Mouse (Mus musculus) forelimb bud, embryonic 11.5 days (tissue): ENCODE results near the gene Adamts6.

ENCODE experiments used
- DNase-seq: peaks from one replicate; pipeline ENCODE4 v3.0.0-alpha.2; 2012; ENCODE audit warnings: low read depth, low spot score

The Adamts6 gene

DNA sequence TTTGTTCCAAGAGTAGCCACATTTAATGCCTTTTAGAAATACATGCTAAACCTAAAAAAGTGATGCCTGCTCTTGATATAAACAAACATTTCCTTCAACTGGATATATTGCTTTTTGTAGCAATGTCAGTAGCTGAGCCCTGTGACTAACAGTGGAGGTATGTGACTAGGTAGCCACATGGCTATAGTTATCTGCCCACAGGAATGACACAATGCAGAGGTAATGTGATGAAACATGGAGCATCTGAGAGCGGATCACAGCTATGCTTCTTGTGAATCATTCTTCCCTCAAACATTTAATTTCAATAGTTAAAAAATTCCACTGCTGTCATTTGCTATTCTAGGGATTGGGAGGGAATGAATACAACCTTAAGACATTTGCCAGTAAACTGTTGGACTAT, 172.7 kb downstream of the Adamts6 start:
- no peak for DNase-seq

DNA sequence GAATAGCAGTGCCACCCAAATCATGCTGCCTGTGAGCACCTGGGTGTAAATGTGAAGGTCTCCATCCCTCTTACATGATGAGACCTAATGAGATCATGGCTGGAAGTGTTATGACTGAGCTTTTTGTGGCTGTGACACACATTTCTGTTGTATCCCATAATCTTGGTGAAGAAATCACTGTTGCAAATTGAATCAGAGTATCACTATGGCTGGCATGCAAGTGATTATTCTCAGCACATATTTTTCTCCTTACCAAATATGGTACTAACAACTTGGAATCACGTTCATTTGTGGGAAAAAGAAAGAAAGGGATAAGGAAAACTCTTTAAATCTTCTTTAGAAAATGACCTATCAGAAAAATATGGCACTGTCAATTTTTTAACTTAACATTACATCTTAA, 180.4 kb downstream of the Adamts6 start:
- no peak for DNase-seq

DNA sequence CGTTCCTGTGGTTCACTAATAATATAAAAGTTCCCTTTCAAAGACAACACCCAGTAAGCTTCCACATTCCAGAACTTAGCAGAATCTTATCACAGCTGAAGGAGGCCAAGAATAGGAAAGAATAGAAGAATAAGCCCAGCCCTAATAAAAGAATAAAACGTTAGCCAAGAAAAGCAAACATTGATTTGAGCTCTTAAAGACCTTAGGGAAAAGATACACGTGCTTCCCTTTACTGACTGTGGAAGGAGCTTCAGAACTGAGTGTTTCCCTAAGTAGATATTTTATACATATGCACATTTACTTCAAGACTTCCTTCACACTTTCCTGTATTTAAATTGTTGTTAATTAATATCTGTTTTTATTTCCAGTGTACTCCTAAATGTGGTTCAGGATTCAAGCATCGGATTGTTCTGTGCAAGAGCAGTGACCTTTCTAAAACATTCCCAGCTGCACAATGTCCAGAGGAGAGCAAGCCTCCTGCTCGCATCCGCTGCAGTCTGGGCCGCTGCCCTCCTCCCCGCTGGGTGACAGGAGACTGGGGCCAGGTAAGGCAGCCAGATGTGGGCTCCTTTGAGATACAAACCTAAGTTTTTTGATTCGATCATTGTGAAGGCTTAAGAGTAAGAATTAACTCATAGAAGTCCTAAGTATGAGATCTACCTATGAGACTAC, 188.8 kb downstream of the Adamts6 start:
- DNase-seq, result no peak

DNA sequence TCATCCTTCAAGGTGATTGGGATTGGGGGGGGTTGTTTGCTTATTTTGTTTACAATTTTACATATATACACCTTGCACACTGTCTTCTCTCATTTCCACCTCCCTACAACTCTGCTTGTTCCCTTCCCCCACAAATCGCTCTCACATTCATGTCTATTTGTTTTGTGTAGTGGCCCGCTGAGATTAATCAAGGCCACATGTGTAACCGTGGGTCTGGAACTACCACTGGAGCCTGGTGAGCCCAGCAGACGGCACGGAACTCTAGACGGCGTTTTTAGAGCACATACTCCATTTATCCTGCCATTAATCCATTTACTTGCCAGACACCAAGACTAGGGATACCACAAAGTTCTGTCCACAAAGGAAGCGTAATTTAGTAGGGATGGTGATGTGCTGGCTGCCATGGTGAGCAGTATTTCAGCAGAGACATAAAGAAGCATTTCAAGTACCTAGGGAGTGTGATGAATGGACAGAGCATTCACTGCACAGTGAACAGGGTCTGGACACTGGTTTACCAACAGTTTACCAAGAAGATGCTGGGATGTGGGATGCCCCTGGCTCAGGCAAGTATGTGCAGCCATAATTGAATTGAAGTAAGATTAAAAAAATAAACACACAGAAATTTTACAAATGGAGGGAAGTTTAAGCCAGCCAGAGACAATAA, 194.9 kb downstream of the Adamts6 start:
- peak; percentile 69 for DNase-seq

DNA sequence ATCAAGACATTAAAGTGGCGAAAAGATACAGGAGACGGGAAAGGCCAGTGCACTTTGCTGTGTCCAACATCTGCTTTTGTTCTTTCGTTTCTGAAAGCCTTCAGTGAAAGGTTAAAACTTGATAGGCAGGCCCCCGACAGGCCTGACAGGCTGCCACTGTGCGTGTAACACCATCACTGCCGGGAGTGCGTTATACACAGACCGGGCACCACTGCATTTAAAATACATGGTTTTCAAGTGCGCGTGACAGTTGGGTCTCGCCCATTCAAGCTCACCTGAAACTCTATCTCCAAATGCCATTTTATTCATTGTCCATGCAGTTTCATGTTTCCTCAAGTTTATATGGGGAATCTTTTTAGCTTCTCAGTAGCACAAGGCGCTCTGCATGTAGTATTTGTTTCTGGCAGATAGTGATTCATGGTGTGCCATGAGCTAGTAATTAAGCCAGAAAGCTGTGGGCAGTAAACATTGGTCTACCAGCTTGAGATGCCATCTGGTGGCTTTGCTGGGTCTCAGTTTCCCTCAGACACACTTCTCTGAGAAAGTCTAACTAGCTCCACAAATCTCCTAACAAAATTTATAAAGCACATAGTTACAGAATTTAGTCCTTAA, 195.6 kb downstream of the Adamts6 start:
- DNase-seq, result peak; percentile 13

DNA sequence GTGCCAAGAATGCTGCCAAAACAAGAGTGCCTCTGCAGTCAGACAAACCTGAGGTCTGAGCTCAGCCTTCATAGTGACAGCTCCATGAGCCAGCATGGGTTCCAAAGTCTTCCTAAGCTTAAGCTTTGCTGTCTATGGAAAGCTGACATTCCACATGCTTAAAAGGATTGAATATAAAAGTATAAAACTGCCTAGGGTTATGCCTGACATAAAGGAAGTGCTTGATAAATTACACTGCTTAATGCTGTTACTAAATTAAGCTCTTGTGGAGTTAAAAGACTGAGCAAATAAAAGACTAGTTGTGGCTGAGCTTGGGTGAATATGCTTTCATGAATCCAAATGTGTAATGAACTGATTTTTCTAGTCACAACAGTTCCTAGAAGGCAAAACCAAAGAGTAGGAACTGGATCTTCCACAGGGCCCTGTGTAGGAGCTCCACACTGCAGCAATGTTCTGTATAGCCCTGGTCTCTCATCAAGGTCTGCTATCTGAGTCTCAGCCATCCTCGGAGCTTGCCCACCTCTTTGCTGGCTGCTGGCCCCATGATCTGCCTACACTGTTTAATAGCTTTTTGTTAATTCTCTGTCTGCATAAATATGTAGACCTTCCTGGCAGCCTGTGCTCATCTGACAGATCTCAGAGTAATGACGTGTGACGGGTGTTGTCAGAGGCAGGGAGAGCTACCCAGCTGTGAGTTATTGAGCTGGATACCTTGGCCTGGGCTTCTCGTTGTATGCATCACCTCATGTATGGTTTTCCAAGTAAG, 203.6 kb downstream of the Adamts6 start:
- no peak for DNase-seq

DNA sequence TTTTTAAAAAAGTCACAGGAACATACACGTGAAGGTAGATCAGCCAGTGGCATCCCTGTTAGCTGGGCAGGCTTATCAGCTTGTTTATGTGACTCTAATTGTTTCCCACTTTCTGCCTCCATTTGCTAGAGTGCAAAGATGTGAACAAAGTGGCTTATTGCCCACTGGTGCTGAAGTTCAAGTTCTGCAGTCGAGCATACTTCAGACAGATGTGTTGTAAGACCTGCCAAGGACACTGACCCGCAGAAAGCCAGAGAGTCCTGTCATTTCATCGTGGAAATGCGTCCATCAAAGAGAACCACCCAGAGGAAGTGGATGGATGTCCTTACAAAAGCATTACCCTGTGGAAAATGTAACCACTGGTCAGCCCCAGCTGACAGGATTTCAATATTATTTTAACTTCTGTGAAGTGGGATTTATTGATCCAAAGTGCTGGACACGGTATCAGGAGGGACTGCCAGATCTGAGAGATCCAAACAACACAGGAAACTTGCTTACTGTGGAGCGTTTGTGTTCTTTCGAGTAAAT, 205.9 kb downstream of the Adamts6 start:
- DNase-seq, result no peak

DNA sequence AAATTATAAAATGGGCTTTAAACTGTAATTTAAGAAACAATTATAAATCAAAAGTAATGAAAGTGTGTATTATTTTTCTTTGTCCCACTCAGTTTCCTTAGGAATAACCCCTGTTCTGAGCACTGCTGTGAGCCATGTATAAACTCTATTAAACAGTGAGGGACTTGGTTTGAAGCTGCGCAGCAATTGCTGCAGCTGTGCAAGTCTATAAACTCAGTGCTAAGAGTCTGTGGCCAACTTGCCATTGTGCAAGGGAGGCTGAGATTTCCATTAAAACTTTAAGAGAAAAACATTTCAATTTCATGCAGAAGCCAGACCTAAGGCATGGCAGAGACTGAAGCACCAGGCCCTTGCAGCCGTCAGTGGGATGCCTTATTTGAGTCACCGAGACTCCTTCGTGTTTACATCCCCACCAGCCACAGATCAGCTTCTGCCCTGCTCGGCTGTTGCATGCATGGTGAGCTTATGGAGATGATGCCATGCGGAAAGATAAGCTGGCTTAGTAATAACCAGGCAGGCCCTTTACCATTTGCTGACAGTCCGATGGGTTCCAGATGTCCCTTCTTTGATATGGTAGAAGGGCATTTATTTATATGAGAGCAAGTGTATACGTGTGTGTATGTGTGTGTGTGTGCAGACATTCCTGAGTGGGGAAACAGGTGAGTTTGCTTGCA, 206.7 kb downstream of the Adamts6 start:
- peak; percentile 36 for DNase-seq

DNA sequence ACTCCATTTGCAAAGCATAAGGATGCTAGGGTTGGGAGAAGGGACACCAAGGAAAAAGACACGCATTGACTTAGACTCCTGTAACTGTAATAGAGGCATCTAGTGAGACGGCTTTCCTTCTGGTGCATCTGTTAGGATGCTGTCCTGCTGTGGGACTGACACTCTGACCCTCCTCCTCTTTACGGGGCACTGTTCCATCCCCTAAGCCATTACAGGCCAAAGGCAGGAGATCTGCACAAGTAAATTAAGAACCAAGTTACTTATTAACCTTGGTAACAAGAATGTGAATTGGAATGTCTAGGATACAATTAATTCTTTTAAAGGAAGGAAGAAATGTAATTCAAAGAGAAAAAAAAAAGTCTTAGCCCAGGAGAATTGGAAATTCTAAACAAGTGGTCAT, 210.0 kb downstream of the Adamts6 start:
- no peak for DNase-seq

DNA sequence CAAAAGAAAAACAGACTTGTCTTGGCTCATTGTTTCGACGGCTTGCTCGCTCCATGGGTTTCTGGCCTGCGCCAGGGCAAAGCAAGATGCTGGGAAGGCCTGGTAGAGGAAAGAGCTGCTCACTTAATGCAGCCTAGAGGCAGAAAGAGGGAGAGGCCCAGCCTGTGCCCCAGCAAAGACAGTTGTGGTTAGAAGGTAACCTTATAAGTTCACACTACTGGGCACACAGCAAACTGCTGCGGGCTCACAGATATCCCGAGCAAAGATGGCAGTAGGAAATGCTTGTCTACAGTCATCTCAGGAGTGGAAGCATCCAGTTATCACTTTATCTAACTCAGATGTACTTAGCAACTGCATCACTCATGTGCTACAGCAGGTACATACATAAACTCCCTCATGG, 211.0 kb downstream of the Adamts6 start:
- no peak for DNase-seq

DNA sequence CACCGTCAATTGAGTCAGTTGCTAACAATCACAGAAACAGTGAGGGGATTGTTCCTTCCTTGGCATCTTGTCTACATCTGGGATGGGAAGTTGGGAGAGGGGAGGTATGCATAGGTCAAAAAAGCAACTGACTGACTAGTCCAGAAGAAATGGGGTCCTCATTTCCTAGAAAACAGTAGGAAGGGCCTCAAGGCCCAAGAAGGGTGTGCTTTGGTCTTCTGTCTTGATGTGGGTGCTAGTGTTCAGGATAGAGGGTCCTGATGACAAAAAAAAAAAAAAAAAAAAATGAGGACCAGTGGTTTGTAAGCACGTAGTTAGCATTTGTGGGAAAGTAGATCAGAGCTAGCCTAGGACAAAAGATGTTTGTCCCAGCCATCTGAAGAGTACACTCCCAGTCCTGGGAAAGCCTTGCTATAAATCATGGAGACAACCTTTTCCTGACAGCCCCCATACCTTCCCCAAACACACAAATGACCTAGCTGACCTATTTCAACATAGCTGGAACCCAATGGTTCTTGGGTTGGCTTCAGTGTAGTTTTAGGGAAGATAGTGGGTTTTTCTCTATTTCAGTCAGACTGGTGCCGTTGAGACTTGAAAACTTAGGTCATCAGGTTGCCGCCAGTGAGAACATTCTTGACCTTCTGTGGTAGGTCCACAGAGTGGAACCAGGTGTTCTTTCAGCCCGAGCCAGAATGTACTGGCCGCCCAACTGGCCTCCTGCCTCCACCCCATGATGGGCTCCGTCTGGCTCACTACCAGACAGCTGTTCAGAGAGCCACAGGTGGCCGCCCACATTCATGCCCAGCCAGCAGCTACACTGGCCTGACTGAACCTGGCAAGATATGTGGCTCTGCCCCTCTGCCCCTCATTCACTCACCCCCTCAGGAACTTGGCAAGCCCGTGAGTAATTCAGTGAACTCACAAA, 211.7 kb downstream of the Adamts6 start:
- DNase-seq, result no peak

DNA sequence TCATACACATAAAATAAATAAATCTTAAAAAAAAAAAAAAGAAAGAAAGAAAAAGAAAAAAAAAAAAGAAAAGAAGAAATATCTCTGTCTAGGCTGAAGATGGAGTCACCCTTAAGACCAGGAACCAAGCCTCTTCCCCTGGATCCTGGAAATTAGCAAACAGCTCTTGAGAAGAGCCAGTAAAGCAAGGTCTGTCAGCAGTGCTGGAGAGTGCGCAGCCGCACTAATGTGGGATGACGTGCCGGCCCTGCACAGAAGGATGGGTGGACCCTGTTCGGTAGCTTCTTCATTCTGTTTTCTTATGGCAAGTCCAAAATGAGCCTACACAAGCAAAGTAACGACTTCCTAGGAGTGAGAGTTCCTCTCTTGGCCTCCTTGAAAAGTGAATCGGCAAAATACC, 214.8 kb downstream of the Adamts6 start:
- no peak for DNase-seq

DNA sequence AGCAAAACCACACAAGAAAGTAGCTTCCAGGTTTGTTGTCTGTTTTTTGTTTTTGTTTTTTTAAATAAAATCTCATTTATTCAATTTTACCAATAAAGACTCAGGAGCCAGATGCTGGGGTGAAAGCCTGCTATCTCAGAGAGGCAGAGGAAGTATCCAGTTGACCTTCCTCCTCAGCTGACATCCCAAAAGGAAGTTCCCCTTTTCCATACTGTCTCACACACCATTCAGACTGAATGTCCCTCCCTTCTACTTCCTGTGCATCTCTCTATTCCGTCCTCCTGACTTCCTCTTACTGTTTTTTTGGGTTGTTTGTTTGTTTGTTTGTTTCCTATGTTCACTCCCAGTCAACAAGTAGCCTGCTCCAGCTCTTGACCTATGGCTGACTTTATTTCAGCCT, 216.4 kb downstream of the Adamts6 start:
- no peak for DNase-seq

DNA sequence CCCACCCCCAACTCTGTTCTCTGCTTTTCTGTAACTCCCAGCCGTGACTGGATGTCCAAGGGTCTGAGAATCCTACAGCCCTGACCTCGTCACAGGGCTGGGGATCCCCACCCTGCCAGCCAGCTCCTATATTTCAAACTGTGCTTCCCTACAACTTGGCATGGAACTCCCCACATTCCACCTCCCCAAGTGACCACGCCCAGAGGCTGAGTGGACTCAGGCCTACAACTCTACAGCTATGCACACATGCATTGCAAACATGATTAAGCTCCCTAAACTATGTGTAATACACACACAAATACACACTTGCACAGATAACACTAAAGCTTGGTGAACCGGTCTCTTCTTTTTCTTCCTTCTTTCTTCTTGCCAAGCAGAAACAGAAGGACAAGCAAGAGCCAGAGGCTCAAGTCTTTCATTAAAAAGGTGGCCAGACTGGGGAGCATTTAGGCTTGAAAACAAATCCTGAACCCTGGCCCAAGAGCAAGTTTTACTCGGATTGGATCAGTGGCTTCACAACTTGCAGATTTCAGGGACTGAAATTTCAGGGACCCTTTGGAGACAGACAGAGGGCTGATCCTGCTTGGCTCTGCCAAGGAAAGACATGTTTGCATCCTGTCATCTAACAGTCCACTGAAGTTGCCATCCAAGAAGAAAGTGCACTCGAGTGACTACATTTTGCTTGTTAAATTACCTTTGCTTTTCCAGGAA, 218.7 kb downstream of the Adamts6 start:
- DNase-seq, result no peak

DNA sequence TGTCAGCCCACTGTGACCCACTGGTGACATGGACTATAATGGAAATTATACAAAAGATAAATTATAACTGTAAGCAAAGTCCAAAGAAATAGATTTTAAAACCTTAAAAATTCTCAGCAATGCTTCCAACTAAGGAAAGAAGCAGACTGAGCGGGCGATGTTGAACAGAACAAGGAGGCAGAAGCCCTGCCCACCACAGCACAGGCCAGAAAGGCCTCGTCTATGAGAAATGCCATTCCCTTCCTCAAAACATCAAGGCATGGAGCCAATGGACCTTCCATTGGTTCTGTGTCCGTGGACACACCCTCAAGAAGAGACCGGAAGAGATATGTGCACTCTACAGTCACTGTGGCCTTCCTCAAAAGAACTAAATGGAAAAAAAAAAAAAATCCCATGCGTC, 220.0 kb downstream of the Adamts6 start:
- no peak for DNase-seq

DNA sequence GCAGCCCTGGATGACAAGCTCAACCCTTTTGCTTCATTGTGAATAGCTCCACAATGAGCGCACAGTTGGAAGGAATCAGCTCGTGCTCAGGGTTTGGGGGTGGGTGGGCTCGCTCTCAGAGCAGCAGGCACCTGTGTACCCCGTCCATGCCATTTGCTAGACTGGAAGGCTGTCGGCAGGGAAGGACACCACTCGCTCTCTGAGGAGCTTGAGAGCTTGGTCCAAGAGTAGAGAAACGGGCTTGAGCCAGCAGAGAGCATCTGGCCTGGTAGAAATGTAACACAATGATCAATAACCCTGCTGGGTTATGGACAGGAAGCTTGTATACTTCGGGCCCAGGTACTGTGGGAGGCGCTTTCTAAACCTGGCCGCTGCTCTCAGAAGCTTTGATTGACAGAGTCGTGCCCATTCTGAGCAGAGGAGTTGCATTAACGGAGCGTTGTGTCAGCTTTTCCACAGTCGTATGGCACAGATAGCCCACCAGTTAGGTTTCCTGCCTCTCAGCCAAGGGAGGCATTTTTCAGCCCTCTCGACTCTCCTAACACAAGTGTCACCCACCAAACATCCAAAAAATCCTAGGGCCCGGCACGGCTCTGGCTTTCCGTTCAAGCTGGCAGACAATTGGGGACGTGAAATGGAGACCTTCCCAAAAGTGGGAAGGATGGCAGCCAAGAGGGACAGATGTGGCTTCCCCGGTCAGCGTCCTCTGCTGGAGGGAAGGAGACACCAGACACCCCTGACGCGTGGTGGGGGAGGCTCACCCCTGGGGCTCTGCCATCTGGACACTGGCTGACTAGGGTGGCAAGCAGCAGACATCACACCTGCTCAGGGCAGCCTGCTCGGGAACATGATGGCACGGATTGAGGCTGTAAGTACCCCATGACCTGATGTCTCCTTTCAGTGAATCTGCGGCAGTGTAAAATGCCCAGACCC, 222.2 kb downstream of the Adamts6 start:
- DNase-seq, result no peak

DNA sequence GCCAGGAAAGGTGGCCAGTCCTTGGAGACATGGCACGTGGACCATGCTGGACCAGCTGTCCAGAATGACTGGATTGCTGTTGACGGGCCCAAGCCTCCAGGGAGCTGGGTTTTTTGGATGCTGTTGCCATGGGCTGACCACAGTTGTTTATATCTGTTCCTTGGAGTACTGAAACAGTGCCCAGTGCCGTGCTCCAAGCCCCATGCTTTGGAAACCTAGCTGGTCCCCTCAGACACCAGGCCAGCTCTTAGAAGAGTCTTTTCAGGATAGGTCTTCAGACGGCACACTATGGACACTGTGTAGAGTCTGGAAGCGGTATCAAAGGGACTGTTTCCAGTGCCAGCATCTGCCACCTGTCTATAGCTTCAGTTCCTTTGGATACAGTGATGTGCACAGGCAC, 223.1 kb downstream of the Adamts6 start:
- DNase-seq, result no peak

DNA sequence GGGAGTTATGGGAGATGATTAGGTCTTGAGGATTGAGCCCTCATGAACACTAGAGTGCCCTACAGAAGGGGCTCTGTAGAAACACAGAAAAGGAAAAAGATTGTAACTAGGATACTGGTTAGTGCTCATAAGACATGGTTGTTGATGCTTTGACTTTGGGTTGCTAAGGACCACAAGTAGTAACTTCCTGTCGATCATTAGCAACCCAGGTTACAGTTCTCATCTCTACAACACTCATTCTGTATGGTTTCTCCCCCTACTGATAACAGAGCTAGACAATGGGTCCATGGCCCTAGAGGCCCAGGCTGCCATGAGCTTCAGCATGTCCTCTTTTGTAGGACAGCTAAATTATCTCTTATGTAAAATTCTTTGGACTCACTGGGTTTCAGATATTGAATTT, 227.4 kb downstream of the Adamts6 start:
- no peak for DNase-seq

DNA sequence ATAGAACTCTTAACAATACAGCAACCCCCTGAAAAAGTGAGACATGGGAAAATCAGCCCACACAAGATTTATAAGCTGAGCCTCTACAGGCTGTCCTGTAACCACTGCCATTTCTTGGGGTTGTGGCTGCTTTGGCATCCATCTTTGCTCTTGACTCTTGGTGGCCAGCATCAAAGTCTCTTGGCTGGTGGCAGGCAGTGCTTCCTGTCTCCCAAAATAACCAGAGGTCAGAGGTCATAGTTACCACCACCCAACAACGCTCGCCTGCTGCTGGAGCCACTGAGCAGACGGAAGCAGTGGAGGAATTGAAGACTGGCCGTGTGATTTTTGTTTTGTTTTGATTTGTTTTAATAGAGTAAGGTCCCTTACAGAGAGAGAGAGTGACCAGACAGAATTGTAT, 228.5 kb downstream of the Adamts6 start:
- no peak for DNase-seq
